Mouse (Mus musculus) large intestine, adult 2 months (tissue): Measurements from ENCODE around the gene Parl. TPM values are rescaled to one million over a fixed set of nuclear protein-coding genes. Genes with fewer than 3 reads are reported as not detected.
A peak's percentile ranks its signal among the peaks of the same experiment; 100 is the strongest.

Source experiments
- DNase-seq: peaks from one replicate; pipeline ENCODE4 v3.0.0-alpha.2; 2012; ENCODE audit warnings: low read depth, low spot score
- WGBS: fragments of 180-500 bp; shearing (Covaris S2); methylation state at CpG from one replicate; pipeline ENCODE4 v1.1.7; 2018; 5-methylcytosine and 5-hydroxymethylcytosine counted together
- polyA plus RNA-seq: library from polyadenylated mRNA; depleted of rRNA; stranded (reverse); fragments of >200 nt; gene quantifications from 2 replicates; pipeline ENCODE4 v1.2.3, GENCODE M21; 2012; rRNA removed

The Parl gene
- polyA plus RNA-seq, result 43.5 and 46.1 TPM in 2 replicates

DNA sequence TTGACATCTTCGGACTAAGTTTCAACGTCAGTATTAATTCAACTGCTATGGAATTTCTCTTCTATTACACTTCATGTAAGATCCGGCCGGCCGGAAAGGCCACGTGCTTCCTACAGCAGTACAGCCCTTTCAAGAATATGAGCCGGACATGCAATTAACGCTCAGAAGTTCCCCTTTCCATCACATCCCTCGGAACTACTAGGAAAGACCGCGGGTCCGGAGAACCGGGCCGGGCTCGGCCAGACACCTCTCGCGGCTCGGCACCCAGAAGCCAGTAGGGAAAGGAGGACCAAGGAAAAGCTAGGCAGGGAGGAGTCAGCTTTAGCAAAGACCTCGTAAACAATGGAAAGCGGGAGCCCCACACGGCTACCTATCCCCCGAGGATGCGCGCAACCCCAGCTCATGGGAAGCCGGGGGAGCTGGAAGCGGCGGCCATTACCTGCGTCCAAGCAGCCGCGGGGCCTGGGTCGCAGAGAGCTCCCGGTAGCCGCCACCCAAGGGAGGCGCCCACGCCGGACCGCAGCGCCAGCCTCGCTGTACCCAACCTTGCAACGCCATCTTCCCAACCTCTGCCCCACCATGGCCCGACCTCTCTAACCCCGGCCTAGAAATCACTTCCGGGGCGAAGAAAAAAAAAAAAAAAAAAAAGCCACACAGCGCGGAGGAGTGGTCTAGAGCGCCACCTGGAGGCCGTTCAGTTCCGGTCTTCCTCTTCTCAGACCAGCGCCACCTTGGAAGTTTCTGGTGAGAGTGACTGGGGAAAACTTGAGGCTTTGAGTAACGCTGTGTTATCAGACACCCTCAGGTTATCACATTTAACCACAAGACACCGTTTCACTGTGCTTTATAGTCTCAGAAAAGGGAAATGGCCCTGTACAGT lies at the start of gene Parl:
Gene Parl, minus strand, starts transcription at position 618 of the 880 bp plus-strand sequence.
- DNase-seq, result peak; percentile 92
- WGBS, result under 1% methylated on average over 52 of the region's 52 CpGs

DNA sequence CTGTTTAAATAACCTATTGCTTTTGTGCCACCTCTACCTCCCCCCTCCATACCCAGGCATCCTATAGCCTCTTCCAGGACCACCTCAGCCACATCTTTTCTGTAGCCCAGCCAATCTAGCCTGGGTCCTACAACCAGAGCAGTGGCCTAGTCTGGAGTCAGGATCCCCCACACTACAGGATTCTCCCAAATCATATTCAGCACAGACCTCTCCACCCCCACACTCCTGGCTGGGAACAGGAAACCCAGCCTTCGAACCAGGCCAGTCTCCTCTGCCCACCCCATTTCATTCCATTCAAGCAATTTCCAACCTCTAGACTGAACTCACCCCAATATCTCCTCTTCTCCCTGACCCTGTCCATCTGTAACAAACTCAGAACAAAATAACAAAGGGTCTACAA lies 43.3 kb upstream of the Parl start:
- WGBS, result 78% methylated on average over 1 of the region's 1 CpGs
- DNase-seq, result no peak

DNA sequence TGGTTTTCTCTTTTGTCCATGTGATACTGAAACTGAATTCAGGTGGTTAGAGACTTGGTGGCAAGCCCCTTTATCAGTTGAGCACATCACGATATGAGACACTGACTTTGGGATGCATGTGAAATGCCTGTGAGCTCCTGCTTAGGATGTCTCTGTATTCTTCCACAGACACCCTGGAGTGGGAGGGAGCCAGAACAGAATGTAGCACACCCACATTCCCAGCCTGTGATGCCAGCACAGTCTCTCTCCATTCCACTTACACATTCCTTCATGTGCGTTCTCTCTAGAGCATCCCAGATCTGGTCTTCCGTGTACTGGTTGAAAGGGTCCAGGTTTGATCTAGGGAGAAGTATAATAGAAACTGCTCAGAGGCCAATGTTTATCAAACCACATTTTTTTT lies 36.4 kb upstream of the Parl start:
- DNase-seq, result no peak
- WGBS, result 96% methylated on average over 3 of the region's 3 CpGs

DNA sequence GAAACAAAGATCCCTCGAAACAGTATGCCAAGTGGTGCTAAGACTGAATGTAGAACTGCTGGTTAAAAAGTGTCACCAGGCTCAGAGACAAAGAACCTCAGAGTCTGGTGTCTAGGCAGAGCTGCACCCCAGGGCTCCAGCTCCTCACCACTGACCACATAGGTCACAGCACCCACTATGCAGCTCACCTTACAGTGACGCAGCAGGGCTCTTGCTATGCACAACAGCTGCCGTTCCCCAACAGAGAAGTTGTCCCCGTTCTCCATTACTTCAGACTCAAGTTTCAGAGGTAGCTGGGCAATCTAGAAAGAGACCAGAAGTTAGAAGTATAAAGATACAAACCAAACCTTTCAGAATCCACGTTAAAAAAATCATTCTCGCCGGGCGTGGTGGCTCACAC lies 32.7 kb upstream of the Parl start:
- no peak for DNase-seq
- 91% methylated on average over 8 of the region's 8 CpGs for WGBS

DNA sequence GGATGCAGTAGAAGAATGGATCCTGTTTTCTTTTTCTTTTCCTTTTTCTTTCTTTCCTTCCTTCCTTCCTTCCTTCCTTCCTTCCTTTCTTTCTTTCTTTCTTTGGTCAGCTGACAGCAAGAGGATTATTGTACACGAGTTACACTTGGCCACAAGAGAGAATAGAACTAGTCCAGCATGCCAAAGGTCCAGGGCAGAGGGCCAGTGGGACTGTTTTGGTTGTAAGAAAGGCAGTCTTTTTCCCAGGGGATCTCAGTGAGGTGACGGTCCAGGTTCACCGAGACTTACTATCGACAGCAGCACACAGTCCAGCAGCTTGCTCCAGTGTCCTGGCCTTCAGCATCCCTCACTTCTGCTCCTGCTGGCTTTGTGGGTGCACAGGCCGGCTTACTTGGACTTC lies 26.1 kb upstream of the Parl start:
- DNase-seq, result no peak
- WGBS, result 87% methylated on average over 5 of the region's 5 CpGs

DNA sequence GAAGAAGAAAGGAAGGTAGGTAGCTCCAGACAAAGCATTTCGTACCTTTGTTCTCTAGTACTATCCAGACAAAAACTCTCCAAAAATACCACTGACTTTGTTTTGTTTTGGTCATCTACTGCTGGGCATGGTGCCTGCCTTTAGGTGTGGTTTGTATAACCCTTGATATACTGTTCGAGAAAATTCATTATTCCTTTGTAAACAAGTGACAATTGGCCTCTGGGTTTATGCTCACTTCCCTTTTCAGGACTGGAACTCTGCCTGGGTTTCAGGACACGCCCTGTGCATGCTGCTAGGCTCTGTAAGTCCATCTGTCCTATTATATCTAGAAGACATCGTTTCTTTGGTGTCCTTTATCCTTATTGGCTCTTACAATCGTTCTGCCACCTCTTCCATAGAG lies 23.1 kb upstream of the Parl start, which contains the start of gene Cyp2ab1:
Gene Cyp2ab1, minus strand, starts transcription at position 119 of the 400 bp plus-strand sequence.
- 17% methylated on average over 5 of the region's 5 CpGs for WGBS
- DNase-seq, result peak; percentile 45

DNA sequence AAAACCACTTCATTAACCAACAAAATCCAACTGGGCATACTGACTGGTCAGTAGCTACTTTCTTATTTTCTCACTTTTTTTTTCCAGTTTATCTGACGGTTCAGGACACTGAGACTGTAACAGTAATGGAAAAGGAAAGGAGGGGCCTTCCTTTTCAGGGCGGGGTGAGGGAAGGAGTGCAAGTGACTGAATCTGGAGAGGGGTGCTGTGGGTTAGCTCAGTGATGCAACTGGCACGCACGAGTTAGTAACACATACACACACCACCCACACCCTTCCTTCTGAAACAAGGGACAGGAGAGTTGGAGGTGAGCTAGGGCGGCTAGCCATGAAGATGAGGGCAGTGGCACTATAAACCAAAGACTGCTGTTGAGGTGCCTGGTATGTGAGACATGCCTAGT lies 21.7 kb upstream of the Parl start:
- WGBS, result 72% methylated on average over 5 of the region's 5 CpGs

DNA sequence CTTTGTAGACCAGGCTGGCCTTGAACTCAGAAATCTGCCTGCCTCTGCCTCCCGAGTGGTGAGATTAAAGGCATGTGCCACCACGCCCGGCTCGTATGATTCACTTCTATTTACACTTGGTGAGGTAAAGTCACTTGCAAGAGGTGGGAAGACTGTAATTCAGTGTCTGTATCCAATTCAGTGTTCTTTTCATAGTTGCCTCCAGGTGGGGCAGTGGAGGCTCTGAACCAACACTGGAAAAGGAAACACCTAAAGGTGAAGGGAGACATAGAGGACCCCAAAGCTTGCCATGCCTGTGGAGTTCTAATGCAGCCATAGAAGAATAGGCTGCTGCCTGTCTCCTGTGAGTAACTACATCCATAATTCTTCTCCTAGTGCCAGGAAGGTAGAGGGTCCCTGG lies 20.1 kb upstream of the Parl start:
- DNase-seq, result no peak
- 32% methylated on average over 4 of the region's 4 CpGs for WGBS

More for the DNA sequence above, 21.7 kb upstream of the Parl start:
- DNase-seq, result no peak

DNA sequence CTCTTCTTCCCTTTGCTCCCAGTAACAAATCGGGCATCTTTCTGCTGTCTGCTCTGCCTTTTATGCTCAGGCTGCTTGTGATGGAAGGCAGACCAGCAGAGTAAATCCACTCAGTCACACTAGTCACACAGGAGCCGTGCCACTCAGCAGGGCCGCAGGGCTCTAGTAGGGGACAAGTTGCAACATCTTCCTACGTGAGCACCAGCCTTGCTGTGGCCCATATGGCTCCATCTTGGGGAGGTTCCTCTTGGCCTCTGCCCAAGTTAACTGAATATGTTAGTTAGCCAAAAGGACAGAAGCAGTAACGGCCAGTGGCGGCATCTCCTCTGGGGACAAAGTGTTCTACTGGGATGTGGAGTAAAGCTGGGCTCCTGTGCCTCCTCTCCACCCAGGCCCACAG lies 14.6 kb upstream of the Parl start:
- 77% methylated on average over 6 of the region's 6 CpGs for WGBS
- DNase-seq, result no peak

DNA sequence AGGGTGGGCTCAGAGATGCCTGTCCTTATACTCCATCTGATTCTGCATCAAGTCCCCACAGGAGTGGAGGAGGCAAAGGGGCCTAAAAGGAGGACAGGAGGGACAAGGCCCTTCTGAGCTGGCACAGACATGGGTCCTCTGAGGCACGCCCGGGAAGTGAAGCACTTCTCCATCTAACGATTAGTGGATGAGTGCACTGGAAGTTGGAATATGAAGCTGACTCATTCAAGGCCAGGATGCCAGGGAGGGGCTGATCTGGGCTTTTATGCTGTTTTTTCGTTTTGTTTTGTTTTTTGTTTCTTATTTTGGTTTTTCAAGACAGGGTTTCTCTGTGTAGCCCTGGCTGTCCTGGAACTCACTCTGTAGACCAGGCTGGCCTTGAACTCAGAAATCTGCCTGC lies 13.1 kb upstream of the Parl start:
- no peak for DNase-seq
- WGBS, result 72% methylated on average over 4 of the region's 4 CpGs

DNA sequence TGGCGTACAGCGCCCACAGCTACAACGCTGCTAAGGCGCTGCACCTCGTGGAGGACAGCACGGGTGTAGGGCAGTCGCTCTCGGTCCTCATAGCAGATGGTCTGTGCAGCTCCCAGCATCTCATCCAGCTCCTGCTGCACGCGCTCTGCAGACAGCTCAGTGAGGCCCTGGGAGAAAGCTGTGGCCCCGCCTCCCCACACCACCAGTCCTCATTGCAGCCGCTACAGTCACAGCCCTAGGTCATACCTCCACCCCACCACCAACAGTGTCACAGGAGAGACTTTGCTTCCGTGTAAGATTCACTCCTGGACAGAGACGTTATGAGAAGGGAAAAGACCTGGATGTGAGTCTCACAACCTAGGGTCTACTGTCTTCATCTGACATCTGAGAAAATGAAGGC lies 10.1 kb upstream of the Parl start:
- no peak for DNase-seq
- 59% methylated on average over 14 of the region's 14 CpGs for WGBS

DNA sequence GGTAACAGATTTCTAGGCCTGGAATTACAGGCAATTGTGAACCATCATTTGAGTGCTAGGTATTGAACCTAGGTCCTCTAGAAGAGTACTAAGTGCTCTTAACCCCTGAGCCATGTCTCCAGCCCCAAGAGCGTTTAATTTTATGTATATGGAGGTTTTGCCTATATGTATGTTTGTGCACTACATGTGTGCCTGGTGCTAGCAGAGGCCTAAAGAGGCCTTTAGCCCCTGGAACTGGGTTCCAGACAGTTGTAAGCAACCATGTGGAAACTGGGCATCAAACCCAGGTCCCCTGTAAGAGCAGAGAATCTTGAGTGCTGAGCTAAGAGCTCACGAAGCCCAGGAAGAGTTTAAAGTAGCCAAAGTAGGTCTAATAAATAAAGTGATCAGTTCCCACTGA lies 2.1 kb downstream of the Parl start:
- WGBS, result 88% methylated on average over 2 of the region's 2 CpGs
- DNase-seq, result no peak

DNA sequence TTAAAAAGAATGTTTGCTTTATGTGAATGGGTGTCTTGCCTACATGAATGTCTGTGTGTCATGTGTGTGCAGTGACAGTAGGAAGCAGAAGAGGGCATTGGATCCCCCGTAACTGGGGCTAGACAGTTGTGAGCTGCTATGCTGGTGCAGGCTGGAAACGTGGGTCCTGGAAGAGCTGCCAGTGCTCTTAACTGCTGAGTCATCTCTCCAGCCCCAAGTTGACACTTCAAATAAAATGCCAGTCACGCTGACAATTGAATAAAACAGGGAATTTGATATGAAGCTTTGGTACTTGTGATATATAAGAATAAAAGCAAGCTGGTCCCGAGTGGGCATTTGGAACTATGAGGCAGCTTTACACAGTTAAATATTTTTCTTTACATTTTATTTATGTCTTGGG lies 21.9 kb downstream of the Parl start:
- 74% methylated on average over 4 of the region's 4 CpGs for WGBS
- DNase-seq, result no peak

DNA sequence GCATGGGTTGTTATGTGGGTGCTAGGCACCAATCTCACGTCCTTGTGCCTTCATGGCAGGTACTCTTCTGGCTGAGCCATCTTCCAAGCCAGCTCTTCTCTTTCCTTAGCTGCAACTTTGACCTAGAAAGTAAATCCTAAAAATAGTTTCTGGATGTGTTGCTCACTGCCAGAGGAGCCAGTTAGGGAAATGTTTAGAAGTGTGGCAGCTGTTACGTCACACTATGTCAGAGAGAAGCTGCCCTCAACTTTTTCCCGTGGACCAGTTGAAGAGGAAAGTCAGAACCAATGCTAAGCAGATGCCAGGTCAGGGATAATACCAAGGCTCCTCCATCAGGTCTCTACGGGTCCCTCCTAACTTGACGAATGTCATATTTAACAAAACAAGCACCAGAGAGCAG lies 22.8 kb downstream of the Parl start:
- WGBS, result 82% methylated on average over 5 of the region's 5 CpGs
- no peak for DNase-seq

DNA sequence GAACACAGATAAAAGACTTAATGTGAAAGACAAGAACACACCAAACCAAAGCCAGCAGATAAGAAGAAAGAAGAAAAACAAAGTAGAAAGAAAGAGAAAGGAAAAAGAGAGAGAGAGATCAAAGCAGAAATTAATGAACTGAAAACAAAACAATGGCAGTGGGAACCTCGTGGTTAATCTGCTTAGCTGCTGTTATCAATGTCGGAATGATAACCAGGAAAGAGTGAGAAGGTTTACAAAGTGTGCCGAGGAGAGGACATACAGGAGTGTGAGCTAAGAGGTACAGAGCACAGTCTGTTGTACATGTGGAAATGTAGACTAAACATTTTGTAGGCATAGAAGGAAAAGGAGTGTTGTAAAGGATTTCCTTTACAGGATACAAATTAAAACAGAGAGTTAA lies 29.2 kb downstream of the Parl start:
- no peak for DNase-seq
- WGBS, result 18% methylated on average over 3 of the region's 3 CpGs

DNA sequence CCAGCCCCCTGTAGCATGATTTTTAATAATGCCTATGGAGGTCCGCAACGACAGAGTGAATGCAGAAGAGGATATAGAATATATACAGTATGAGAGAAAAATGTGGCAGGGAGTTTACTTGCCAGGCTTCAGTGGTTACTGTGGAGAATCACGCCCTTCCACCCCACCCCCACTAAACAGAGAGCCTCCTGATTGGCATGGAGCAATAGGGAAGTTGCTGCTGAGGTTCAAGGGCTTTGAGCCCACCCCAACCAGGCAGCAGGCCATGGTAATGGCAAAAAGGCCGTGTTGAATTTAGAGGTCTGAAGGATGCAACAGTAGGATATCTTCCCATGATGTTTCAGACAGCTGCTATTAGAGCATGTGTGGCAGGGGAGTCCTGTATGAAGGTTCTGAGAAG lies 30.8 kb downstream of the Parl start:
- 66% methylated on average over 4 of the region's 4 CpGs for WGBS
- DNase-seq, result no peak

DNA sequence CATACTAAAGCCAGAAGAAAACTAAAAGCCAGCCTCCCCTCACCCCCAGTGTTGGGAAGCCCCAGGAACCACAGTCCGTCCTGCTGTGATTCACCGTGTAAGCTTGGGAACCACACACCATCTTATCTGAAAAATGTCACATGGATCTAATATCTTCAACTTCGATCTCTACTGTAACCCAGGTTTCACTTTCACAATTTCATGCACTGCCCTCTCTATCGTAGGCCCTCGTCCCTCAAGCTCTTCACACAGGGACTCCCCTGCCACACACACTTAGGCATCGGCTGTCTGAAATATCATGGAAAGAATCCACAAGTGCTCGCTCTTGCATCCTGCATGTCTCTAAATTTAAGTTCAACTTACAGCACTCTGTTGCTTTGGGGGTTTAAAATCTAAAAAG lies 37.1 kb downstream of the Parl start:
- no peak for DNase-seq
- WGBS, result 62% methylated on average over 7 of the region's 7 CpGs

DNA sequence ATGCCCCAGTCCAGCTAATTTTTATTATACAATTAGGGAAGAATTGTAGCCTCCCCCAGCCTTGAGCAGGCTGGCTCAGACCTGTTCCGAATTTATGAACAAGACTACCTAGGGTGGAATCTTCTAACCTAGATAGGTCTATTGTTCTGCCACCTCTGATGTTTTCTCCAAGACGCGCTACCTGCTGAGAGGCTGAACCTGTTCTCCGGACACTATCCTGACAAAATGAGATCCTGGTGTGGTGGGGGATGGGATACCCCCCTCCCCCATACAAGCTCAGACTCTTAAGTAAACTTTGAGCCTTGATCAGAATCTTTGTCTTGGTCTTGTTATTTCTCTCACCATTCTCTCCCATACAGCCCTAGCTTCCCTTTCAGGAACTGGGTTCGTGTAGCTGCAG lies 44.3 kb downstream of the Parl start:
- DNase-seq, result no peak
- 87% methylated on average over 5 of the region's 5 CpGs for WGBS

DNA sequence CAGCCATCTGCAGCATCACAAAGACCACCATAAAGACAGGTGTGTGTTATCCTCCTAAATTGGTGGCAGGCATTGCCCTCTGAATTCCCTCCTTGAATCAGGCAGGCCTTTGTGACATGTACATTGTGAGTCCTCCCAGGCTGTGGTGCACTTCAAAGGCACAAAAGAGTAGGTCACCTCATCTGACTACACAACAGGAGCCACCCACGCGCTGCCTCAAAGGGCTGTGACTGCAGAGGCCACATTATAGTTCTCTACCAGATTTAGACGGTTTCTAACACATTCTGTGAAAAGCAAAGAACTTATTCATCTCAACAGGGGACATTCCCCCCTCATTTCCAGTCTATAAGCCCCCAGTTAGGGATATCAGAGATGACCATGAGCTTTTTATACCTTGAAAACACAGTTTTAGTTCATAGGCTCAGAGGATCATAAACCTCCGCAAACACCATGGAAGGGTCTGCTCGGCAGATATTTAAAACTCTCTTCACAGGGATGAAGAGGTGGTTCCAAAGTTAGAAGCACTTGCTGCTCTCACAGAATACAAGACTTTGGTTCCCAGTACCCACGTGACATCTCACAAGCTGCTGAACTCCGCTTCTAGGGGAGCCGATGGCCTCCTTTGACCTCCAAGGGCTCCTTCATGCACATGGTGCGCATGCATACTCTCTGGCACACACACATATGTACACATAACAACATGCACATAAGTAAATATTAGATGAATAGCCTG lies 53.6 kb downstream of the Parl start:
- no peak for DNase-seq
- 84% methylated on average over 9 of the region's 9 CpGs for WGBS

DNA sequence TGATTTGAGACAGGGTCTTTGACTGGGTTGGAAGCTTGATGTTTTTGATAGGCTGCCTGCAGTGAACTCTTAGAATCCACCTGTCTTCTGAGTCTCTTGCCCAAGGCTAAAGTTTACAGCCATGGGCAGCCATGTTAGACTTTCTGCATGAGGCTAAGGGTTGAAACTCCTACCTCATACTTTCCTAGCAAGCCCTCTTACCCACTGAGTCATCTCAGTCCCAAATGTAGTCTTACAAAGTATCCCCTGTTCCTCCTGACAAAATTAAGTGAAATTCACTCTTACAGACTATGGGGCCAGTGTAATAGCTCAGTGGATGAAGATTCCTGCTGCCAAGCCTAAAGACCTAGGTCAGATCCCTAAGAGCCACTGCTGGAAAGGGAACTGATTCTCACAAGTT lies 55.1 kb downstream of the Parl start:
- no peak for DNase-seq
